Mouse (Mus musculus): ENCODE data around the gene Spout1.

The Spout1 gene

DNA sequence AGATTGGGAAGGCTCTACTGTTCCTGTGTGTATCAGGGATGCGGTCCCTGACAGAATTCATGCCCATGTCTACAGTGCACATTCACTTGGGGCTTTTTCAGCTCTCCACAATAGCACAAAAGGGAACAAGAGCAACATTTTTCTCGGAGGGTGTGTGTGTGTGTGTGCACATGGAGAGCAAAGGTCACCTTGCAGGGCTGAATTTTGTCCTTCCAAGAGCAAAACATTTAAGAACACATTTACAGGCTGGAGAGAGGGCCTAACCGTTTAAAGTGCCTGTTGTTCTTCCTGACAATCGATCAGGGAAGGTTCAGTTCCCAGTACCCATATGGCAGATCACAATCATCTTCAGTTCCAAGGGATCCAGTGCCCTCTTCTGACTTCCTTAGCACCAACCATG, 48.1 kb downstream of the Spout1 start:
- DNase-seq (ENCODE audit: low spot score), result peak; percentile 69

- no peak for DNase-seq (ENCODE audit: low spot score)
These were observed 49.5 kb downstream of the Spout1 start for GRCm38 (mm10) chr2:30128789-30129188.

DNA sequence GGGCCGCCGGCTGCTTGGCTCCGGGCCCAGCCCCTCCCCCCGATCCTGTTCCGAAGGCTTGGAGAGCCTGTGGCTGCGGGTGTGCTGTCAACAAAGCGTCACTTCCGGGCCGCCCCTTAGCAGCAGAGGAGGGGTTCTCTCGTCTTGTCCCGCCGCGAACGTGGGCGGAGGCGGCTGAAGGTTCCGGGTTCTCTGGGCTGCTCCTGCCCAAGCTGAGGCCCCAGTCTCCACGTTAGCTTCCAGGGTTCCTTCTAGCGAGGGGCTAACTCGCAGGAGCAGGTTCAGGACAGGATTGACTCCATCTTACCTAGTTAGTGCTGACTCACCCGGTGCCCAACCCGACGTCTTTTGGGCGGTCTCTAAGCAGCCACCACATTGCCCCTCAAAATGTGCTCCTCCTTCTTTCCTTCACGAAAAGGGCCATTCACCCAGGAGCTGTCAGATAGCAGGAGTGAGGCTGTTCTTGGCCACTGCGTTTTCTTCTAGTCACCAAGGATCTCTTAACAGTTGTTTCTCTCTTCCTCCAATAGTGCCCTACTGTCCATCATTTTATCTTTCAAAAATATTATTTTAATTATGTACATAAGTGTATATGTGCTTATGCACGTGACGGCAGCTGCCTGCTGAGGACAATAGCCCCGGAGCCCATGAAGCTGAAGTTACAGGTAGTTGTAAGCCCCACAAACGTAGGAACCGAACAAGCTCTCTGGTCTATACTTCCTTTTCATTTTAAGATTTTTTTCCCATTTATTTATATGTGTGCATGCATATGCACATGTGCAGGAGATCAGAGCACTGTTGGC, 53.6 kb downstream of the Spout1 start, which contains the start of gene Zer1:
TSS of gene Zer1 (minus strand) at position 114 of the 803 bp plus-strand sequence.
- peak; percentile 94 for DNase-seq (ENCODE audit: low spot score)

GRCm38 (mm10) chr2:30123729-30124471, 54.4 kb downstream of the Spout1 start:
- no peak for DNase-seq (ENCODE audit: low spot score)

Measured in yolk sac, embryonic 10.5 days (tissue).